Mouse (Mus musculus) frontal cortex, adult (tissue): ENCODE measurements around the gene Nfatc4.

Source experiments
- ATAC-seq: cut with Nextera tagmentation; 2 replicates; pipeline ENCODE4 v1.9.2; 2017; ENCODE audit warnings: mild to moderate bottlenecking, moderate library complexity, mixed read lengths; ENCODE audit not compliant: low TSS enrichment

The Nfatc4 gene

DNA sequence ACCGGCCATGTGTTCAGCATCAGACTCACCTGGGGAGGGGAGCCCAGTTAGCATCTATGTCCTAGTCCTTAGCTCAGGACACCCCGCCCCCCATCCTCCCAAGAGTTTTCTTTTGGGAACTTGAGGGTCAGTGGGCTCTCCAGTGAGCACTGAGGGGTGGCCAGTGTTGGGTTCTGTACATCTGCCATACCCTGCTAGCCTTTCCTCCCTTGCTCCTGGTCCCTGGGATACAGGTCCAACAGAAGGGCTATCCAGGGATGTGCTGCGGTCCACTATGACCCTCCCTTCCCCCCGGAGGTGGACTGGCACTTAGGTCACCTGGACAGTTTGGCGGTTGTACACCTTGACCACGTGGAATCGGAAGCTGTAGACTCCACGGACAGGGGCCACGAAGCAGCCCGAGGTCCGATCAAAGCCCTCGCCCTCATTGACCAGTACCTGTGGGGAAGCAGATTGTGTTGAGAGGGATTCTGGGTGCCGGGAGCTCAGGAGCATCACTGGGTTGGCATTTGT, 60.3 kb downstream of the Nfatc4 start:
- ATAC-seq, result no peak
